Mouse (Mus musculus): Measurements from ENCODE around the gene Il18r1. TPM values are rescaled to one million over a fixed set of nuclear protein-coding genes. Genes with fewer than 3 reads are reported as not detected.

The Il18r1 gene
- polyA plus RNA-seq, 1 experiment, result not detected

DNA sequence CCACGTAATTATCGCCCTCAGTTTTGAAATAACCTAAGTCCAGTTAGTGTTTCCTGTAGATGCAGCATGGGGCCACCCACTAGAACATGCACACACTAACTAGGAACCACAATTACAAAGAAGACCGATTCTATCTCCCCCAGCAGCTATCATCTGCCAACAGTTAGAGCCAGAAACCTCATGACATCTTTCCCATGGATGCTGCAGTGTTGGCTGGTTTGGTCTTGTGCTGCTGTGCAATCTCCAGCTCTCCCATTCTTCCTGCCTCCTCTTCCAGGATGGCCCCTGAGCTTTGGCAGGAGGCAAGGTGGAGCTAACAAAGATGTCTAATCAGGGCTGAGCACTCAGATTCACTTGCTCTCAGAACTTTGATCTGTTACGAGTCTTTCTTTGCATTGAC, 35.8 kb downstream of the Il18r1 start:
- Histone ChIP-seq H3K9ac (ENCODE audit: low read depth, poor library complexity, severe bottlenecking) (no peak overlapping the region), H3K36me3 (ENCODE audit: control insufficient read depth, insufficient read depth, low read length, poor library complexity, severe bottlenecking) (no peaks in the 10 kb centered on the region), H3K27me3 (ENCODE audit: control insufficient read depth, insufficient read depth, low read length, poor library complexity, severe bottlenecking) (no peaks in the 10 kb centered on the region), H3K4me1 (ENCODE audit: control insufficient read depth, insufficient read depth, low read length) (no peaks in the 10 kb centered on the region), H3K9me3 (replicated peaks; ENCODE audit: control insufficient read depth, insufficient read depth, low read length, poor library complexity, severe bottlenecking) (no peaks in the 10 kb centered on the region; the same call in 1 of the 2 replicates), H3K27ac (ENCODE audit: insufficient read depth, low read length) (no peak overlapping the region), H3K4me3 (ENCODE audit: low read depth, low read length) (no peak overlapping the region)
- TF ChIP-seq EP300 (IDR thresholded peaks at IDR 0.05; ENCODE audit: insufficient read depth, low read depth, low read length), result no peak

DNA sequence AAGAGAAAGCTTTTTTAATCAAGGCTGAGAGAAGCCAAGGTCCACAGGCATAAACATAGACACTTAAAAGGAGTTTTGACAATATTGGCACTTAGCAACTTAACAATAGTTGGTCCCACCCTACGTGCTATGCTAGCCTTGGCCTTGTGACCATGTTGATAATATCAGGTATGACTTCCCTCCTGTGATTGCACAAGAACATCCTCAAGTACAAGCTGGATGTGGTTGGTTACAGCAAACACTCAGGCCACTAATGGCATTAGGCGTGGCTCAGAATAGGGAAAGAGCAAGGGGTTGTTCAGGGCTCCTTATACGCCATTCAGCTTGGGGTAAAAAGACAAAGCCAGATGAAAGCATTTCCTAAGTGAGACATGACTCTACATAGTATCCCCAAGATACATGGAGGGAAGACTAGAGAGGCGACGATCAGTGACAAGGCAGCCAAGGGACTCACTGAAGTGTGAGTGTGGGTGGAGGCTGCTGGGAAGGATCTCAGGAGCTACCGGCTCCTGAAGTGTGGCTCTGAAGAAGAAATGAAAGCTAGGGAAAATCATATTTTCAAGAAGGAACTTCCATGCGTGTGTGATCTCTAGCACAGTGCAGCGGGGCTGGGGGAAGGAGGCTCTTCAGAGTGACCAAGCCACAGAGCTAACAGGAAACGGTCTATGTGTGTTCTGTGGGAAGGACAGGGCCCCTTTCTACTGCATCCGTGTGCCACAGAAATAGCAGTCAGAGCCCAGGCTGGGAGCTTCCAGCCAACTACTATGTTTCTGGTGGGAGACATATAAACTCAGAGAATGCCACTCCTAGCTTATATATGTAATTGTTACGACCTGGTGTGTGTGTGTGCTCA, 36.4 kb downstream of the Il18r1 start:
- no peaks in the 10 kb centered on the region for H3K36me3 ChIP-seq (ENCODE audit: control insufficient read depth, insufficient read depth, low read length, poor library complexity, severe bottlenecking)
- H3K4me1 ChIP-seq (ENCODE audit: control insufficient read depth, insufficient read depth, low read length), result no peaks in the 10 kb centered on the region
- H3K9ac ChIP-seq (ENCODE audit: low read depth, poor library complexity, severe bottlenecking), result no peak overlapping the region
- H3K27ac ChIP-seq (ENCODE audit: insufficient read depth, low read length), result no peak overlapping the region
- no peak for TF ChIP-seq CTCF (IDR thresholded peaks at IDR 0.05; ENCODE audit: low read depth, low read length)
- H3K9me3 ChIP-seq (replicated peaks; ENCODE audit: control insufficient read depth, insufficient read depth, low read length, poor library complexity, severe bottlenecking), result no peaks in the 10 kb centered on the region; the same call in 1 of the 2 replicates
- H3K27me3 ChIP-seq (ENCODE audit: control insufficient read depth, insufficient read depth, low read length, poor library complexity, severe bottlenecking), result no peaks in the 10 kb centered on the region
- H3K4me3 ChIP-seq (ENCODE audit: low read depth, low read length), result no peak overlapping the region

DNA sequence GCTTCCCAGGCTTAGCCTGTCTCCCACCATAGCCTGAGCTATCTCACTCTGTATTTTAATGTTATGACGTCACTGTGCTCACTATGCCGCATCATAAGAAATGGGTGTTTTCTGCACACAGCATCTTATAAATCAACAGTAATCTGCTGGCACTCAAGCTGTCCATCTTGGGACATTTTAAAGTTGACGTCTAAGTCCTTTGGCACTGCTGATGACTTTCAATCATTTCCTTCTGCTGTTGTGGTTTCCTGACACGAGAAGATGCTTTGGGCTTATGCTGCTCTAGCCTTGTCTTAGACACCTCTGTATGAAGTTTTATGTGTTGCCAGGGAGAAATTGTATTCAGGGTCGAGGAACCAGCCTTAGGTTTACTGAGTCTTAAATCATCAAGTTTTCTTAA, 39.2 kb downstream of the Il18r1 start:
- Histone ChIP-seq H3K9ac (ENCODE audit: low read depth, poor library complexity, severe bottlenecking) (no peak overlapping the region), H3K9me3 (replicated peaks; ENCODE audit: control insufficient read depth, insufficient read depth, low read length, poor library complexity, severe bottlenecking) (no peaks in the 10 kb centered on the region; the same call in 1 of the 2 replicates), H3K36me3 (ENCODE audit: control insufficient read depth, insufficient read depth, low read length, poor library complexity, severe bottlenecking) (no peaks in the 10 kb centered on the region)

DNA sequence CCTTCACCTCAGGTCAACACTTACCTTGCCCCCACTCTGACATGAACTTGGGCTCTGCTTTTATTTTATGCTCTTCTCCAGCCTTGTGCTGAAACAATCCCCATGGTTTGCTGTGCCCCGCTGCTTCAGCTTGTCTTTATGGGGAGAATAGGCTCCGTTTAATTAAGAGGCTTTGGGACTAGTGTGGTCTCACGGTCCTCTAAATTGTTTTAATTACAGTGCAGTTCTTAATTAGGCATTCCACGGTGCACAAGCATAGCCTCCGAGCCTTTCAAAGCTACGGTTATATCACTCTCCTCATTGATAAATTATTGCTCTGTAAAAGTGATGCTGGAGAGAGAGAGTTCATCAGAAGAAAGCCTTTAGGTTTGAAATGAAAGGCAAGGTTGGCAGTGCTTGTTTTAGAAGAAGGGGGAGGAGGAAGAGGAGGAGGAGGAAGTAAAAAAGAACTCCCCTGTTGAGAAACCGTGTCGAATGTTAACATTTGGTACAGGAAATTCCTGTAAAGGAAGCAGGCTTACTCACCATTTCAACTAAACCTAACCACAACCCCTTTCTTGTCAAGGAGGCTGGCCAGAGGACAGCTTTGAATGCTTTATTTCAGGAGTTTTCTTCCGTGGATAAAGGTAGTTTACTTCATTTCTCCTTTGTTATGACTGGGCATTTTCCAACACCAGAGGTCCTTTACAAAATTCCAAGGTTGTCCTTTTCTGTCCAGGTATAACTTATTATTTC, 49.7 kb downstream of the Il18r1 start, which contains the start of gene Il18rap:
Gene Il18rap, plus strand, starts transcription at position 512 of the 735 bp plus-strand sequence.
- H3K9me3 ChIP-seq (replicated peaks; ENCODE audit: control insufficient read depth, insufficient read depth, low read length, poor library complexity, severe bottlenecking), result no peaks in the 10 kb centered on the region
- no peak within 1 kb of the TSS for H3K9ac ChIP-seq (ENCODE audit: low read depth, poor library complexity, severe bottlenecking)
- TF ChIP-seq EP300 (IDR thresholded peaks at IDR 0.05; ENCODE audit: insufficient read depth, low read depth, low read length) (no peak), CTCF (IDR thresholded peaks at IDR 0.05; ENCODE audit: low read depth, low read length) (no peak), POLR2A (IDR thresholded peaks at IDR 0.05; ENCODE audit: insufficient read depth, low read length) (no peak)
- no peaks in the 10 kb centered on the region for H3K27me3 ChIP-seq (ENCODE audit: control insufficient read depth, insufficient read depth, low read length, poor library complexity, severe bottlenecking)
- H3K4me1 ChIP-seq (ENCODE audit: control insufficient read depth, insufficient read depth, low read length), result no peaks in the 10 kb centered on the region
- no peak within 1 kb of the TSS for H3K27ac ChIP-seq (ENCODE audit: insufficient read depth, low read length)
- no peaks in the 10 kb centered on the region for H3K36me3 ChIP-seq (ENCODE audit: control insufficient read depth, insufficient read depth, low read length, poor library complexity, severe bottlenecking)
- H3K4me3 ChIP-seq (ENCODE audit: low read depth, low read length), result no peak within 1 kb of the TSS

More for the DNA sequence above, 39.2 kb downstream of the Il18r1 start:
- Histone ChIP-seq H3K27me3 (ENCODE audit: control insufficient read depth, insufficient read depth, low read length, poor library complexity, severe bottlenecking) (no peaks in the 10 kb centered on the region), H3K4me3 (ENCODE audit: low read depth, low read length) (no peak overlapping the region), H3K4me1 (ENCODE audit: control insufficient read depth, insufficient read depth, low read length) (no peaks in the 10 kb centered on the region), H3K27ac (ENCODE audit: insufficient read depth, low read length) (no peak overlapping the region)
- TF ChIP-seq CTCF (IDR thresholded peaks at IDR 0.05; ENCODE audit: low read depth, low read length) (no peak), POLR2A (IDR thresholded peaks at IDR 0.05; ENCODE audit: insufficient read depth, low read length) (no peak), EP300 (IDR thresholded peaks at IDR 0.05; ENCODE audit: insufficient read depth, low read depth, low read length) (no peak)

DNA sequence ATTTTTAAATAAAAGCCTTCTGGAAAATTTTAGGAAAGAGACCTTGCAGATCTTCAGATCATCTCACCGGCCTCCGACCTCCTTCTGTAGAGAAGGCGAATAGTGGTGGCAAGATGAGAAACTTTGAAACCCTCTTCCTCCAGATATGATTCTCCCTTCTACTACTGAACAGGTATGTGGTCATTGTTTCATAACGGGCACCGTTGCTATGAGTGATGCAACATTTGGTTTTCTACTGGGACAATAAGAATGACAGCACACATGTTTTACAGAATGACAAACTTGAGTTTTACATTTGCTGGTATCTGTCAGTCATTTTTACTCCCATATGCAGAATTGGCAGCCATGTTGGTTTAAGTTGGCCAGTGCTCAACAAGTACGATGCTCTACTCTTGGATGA, 51.0 kb downstream of the Il18r1 start:
- no peaks in the 10 kb centered on the region for H3K4me1 ChIP-seq (ENCODE audit: control insufficient read depth, insufficient read depth, low read length)
- H3K27me3 ChIP-seq (ENCODE audit: control insufficient read depth, insufficient read depth, low read length, poor library complexity, severe bottlenecking), result no peaks in the 10 kb centered on the region
- H3K27ac ChIP-seq (ENCODE audit: insufficient read depth, low read length), result no peak overlapping the region
- H3K4me3 ChIP-seq (ENCODE audit: low read depth, low read length), result no peak overlapping the region
- TF ChIP-seq EP300 (IDR thresholded peaks at IDR 0.05; ENCODE audit: insufficient read depth, low read depth, low read length), result no peak
- no peak for TF ChIP-seq CTCF (IDR thresholded peaks at IDR 0.05; ENCODE audit: low read depth, low read length)
- no peak overlapping the region for H3K9ac ChIP-seq (ENCODE audit: low read depth, poor library complexity, severe bottlenecking)
- no peaks in the 10 kb centered on the region for H3K9me3 ChIP-seq (replicated peaks; ENCODE audit: control insufficient read depth, insufficient read depth, low read length, poor library complexity, severe bottlenecking)
- H3K36me3 ChIP-seq (ENCODE audit: control insufficient read depth, insufficient read depth, low read length, poor library complexity, severe bottlenecking), result no peaks in the 10 kb centered on the region

DNA sequence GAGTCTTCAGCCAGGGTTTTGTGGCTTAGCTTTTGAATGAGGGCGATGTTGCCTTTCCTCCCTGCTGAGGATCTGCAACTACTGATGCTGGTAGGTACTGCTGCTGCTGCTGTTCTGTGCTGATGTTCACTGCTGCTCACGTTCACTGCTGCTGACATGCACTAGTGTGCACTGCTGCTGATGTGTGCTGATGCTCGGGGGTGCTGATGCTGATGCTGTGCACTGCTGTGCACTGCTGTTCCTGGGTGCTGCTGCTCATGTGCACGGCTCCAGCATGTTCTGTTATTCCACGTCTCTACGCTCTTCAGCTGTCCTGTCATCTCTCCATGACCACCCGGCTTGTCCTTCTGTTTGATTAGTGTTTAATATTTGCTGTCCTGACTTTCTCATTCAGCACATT, 57.6 kb downstream of the Il18r1 start:
- no peak overlapping the region for H3K9ac ChIP-seq (ENCODE audit: low read depth, poor library complexity, severe bottlenecking)
- H3K4me3 ChIP-seq (ENCODE audit: low read depth, low read length), result no peak overlapping the region
- no peak overlapping the region for H3K27ac ChIP-seq (ENCODE audit: insufficient read depth, low read length)
- no peak for TF ChIP-seq EP300 (IDR thresholded peaks at IDR 0.05; ENCODE audit: insufficient read depth, low read depth, low read length)
- TF ChIP-seq CTCF (IDR thresholded peaks at IDR 0.05; ENCODE audit: low read depth, low read length), result no peak
- TF ChIP-seq POLR2A (IDR thresholded peaks at IDR 0.05; ENCODE audit: insufficient read depth, low read length), result no peak
- no peaks in the 10 kb centered on the region for H3K4me1 ChIP-seq (ENCODE audit: control insufficient read depth, insufficient read depth, low read length)
- H3K27me3 ChIP-seq (ENCODE audit: control insufficient read depth, insufficient read depth, low read length, poor library complexity, severe bottlenecking), result no peaks in the 10 kb centered on the region
- no peaks in the 10 kb centered on the region for H3K9me3 ChIP-seq (replicated peaks; ENCODE audit: control insufficient read depth, insufficient read depth, low read length, poor library complexity, severe bottlenecking)
- no peaks in the 10 kb centered on the region for H3K36me3 ChIP-seq (ENCODE audit: control insufficient read depth, insufficient read depth, low read length, poor library complexity, severe bottlenecking)

Measured in ES-Bruce4 (cell line).